Mouse (Mus musculus): Measurements from ENCODE around the gene Tmub2. TPM values are rescaled to one million over a fixed set of nuclear protein-coding genes. Genes with fewer than 3 reads are reported as not detected.
"Not testable (repeated sequence)": the region's sequence is repeated elsewhere in the genome, so short reads cannot be mapped to it uniquely, and the experiment has no call there.

The Tmub2 gene
- polyA plus RNA-seq, 1 experiment from 2014 or later = 78.5 TPM

DNA sequence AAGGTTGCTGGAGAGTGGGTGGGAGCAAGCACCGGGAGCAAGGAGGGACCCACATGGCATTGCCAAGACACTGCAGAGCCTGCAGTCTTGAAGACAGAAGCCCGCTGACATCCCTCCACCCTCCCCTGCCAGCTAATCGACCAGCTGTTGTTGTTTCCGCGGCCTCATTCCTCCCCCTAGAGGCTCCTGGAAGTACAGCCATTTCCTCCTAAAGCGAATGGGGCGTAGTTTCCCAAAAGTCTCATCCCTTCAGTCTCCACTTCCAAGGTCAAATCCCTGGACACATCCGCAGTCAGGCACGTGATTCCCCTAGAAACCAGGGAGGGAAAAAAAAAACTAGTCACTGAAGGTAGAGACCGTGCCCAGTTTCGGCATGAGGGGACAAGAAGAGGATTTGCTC lies 17.3 kb upstream of the Tmub2 start:
- H3K4me3 ChIP-seq (ENCODE audit: low read depth, low read length) = no peak overlapping the region
- peak; percentile 64; the same call in 1 of the 2 replicates for ATAC-seq
- H3K9me3 ChIP-seq (replicated peaks; ENCODE audit: control insufficient read depth, low read length, poor library complexity, severe bottlenecking) = no peaks in the 10 kb centered on the region
- no peak overlapping the region for H3K27ac ChIP-seq (ENCODE audit: low read length)
- 7% methylated on average over 11 of the region's 11 CpGs for WGBS
- peak overlapping the region; percentile 25; the same call in 1 of the 2 replicates for H3K4me2 ChIP-seq (ENCODE audit: low read length)
- H3K36me3 ChIP-seq (ENCODE audit: control insufficient read depth, insufficient read depth, low read length) = no peaks in the 10 kb centered on the region
- H3K4me1 ChIP-seq (ENCODE audit: control insufficient read depth, insufficient read depth, low read length) = no peaks in the 10 kb centered on the region
- H3K27me3 ChIP-seq (ENCODE audit: control insufficient read depth, insufficient read depth, low read depth, low read length) = no peaks in the 10 kb centered on the region; the same call in 1 of the 2 replicates
- H3K9ac ChIP-seq (ENCODE audit: low read depth, low read length) = peak overlapping the region; percentile 53

DNA sequence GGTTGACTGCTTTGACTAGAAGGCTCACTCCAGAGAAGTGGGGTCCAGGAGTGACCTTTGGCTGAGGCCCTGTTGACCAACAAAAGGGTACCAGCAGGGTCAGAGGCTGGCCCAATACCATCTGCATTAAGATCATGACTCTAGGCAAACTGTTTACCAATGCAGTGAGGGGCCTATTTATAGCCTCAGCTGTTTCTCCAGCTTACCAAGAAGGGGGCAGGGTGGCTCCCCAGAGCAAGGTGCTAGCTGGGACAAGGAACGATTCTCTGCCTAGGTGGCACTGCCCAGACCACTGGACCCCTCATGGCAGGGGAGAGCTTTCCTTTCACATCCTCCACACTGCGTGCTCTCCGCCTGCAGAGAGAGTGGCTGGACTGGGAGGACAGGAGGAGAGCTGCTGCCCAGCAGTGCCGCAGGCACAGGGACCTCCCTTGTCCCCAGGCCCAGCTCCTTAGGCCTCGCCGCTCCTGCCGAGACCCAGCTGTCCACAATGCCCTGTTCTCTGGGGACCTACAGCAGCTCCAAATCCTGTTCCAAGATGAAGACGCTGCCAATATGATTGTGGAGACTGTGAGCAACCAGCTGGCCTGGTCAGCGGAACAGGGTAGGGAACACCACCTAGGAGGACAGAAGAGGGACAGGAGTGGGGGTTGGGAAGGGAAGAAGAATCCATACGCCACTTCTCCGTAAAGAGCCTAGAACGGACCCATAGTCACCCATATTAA lies 16.0 kb upstream of the Tmub2 start, which contains the start of gene Asb16:
Gene Asb16 (plus strand): TSS at position 224 of the 725 bp plus-strand sequence.
- 81% methylated on average over 12 of the region's 12 CpGs for WGBS
- Histone ChIP-seq H3K27me3 (ENCODE audit: control insufficient read depth, insufficient read depth, low read depth, low read length) (no peaks in the 10 kb centered on the region; the same call in 1 of the 2 replicates), H3K27ac (ENCODE audit: low read length) (no peak within 1 kb of the TSS), H3K4me3 (ENCODE audit: low read depth, low read length) (no peak within 1 kb of the TSS), H3K9ac (ENCODE audit: low read depth, low read length) (no peak within 1 kb of the TSS), H3K4me2 (ENCODE audit: low read length) (no peak within 1 kb of the TSS; the same call in 1 of the 2 replicates), H3K36me3 (ENCODE audit: control insufficient read depth, insufficient read depth, low read length) (no peaks in the 10 kb centered on the region), H3K4me1 (ENCODE audit: control insufficient read depth, insufficient read depth, low read length) (no peaks in the 10 kb centered on the region), H3K9me3 (replicated peaks; ENCODE audit: control insufficient read depth, low read length, poor library complexity, severe bottlenecking) (no peaks in the 10 kb centered on the region)
- ATAC-seq = no peak

DNA sequence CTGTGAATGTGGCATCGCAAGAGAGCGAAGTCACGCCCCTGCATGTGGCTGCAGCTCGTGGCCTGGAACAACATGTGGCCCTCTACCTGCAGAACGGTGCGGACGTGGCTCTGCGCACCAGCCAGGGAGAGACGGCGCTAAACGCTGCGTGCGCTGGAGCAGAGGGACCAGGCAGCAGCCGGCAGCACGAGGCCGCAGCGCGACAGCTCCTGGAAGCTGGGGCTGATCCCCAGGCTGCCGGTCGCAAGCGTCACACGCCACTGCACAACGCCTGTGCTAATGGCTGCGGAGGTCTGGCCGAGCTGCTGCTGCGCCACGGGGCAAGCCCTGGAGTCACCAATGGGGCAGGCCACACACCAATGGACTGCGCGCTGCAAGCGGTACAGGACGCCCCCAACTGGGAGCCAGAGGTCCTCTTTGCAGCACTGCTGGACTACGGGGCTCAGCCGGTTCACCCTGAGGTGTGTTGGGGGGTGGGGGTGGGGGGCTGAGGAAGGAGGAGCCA lies 8.3 kb upstream of the Tmub2 start:
- peak; percentile 82 for ATAC-seq
- Histone ChIP-seq H3K27ac (ENCODE audit: low read length) (peak overlapping the region; percentile 47; the same call in 1 of the 2 replicates), H3K9ac (ENCODE audit: low read depth, low read length) (peak overlapping the region; percentile 71), H3K36me3 (ENCODE audit: control insufficient read depth, insufficient read depth, low read length) (no peaks in the 10 kb centered on the region), H3K4me1 (ENCODE audit: control insufficient read depth, insufficient read depth, low read length) (peaks cover 8% of the 10 kb centered on the region; the same call in 1 of the 2 replicates), H3K4me2 (ENCODE audit: low read length) (peak overlapping the region; percentile 87), H3K9me3 (replicated peaks; ENCODE audit: control insufficient read depth, low read length, poor library complexity, severe bottlenecking) (no peaks in the 10 kb centered on the region), H3K4me3 (ENCODE audit: low read depth, low read length) (peak overlapping the region; percentile 41), H3K27me3 (ENCODE audit: control insufficient read depth, insufficient read depth, low read depth, low read length) (no peaks in the 10 kb centered on the region)
- under 1% methylated on average over 33 of the region's 33 CpGs for WGBS

DNA sequence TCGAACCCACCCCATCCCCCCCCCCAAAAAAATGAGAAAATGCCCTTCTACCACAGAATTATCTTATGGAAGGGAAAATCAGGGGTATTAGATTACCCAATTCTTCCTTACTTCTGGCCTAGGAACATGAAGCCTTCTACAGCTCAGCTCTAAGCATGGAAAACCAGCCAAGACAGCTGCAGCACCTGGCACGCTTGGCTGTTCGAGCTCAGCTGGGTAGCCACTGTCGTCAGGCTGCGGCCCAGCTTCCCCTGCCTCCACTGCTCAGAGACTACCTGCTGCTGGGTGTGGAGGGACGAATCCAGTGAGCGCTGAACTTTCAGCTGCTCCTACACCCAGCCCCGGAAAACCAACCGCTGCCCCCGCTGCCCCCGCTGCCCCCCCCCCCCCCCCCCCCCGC lies 7.0 kb upstream of the Tmub2 start:
- no peak for ATAC-seq
- Histone ChIP-seq H3K9ac (ENCODE audit: low read depth, low read length) (no peak overlapping the region), H3K36me3 (ENCODE audit: control insufficient read depth, insufficient read depth, low read length) (no peaks in the 10 kb centered on the region), H3K27me3 (ENCODE audit: control insufficient read depth, insufficient read depth, low read depth, low read length) (no peaks in the 10 kb centered on the region), H3K27ac (ENCODE audit: low read length) (no peak overlapping the region), H3K9me3 (replicated peaks; ENCODE audit: control insufficient read depth, low read length, poor library complexity, severe bottlenecking) (no peaks in the 10 kb centered on the region), H3K4me3 (ENCODE audit: low read depth, low read length) (no peak overlapping the region), H3K4me1 (ENCODE audit: control insufficient read depth, insufficient read depth, low read length) (peaks cover 8% of the 10 kb centered on the region; the same call in 1 of the 2 replicates), H3K4me2 (ENCODE audit: low read length) (no peak overlapping the region)
- WGBS = 40% methylated on average over 10 of the region's 12 CpGs

GRCm38 (mm10) chr11:102279595-102279994 lies 5.1 kb upstream of the Tmub2 start:
- no peak for ATAC-seq
- Histone ChIP-seq H3K27me3 (ENCODE audit: control insufficient read depth, insufficient read depth, low read depth, low read length) (no peaks in the 10 kb centered on the region), H3K36me3 (ENCODE audit: control insufficient read depth, insufficient read depth, low read length) (no peaks in the 10 kb centered on the region), H3K4me2 (ENCODE audit: low read length) (no peak overlapping the region), H3K27ac (ENCODE audit: low read length) (no peak overlapping the region), H3K4me3 (ENCODE audit: low read depth, low read length) (no peak overlapping the region), H3K9ac (ENCODE audit: low read depth, low read length) (no peak overlapping the region), H3K4me1 (ENCODE audit: control insufficient read depth, insufficient read depth, low read length) (peaks cover 8% of the 10 kb centered on the region; the same call in 1 of the 2 replicates), H3K9me3 (replicated peaks; ENCODE audit: control insufficient read depth, low read length, poor library complexity, severe bottlenecking) (no peaks in the 10 kb centered on the region)
- WGBS = 96% methylated on average over 3 of the region's 3 CpGs

- H3K27me3 ChIP-seq (ENCODE audit: control insufficient read depth, insufficient read depth, low read depth, low read length); H3K4me2 ChIP-seq (ENCODE audit: low read length); H3K9ac ChIP-seq (ENCODE audit: low read depth, low read length); H3K9me3 ChIP-seq (replicated peaks; ENCODE audit: control insufficient read depth, low read length, poor library complexity, severe bottlenecking); H3K36me3 ChIP-seq (ENCODE audit: control insufficient read depth, insufficient read depth, low read length); H3K4me1 ChIP-seq (ENCODE audit: control insufficient read depth, insufficient read depth, low read length); H3K4me3 ChIP-seq (ENCODE audit: low read depth, low read length); ATAC-seq; H3K27ac ChIP-seq (ENCODE audit: low read length): not testable (repeated sequence)
- 74% methylated on average over 6 of the region's 6 CpGs for WGBS
Observed at GRCm38 (mm10) chr11:102280267-102280666, 4.5 kb upstream of the Tmub2 start.

DNA sequence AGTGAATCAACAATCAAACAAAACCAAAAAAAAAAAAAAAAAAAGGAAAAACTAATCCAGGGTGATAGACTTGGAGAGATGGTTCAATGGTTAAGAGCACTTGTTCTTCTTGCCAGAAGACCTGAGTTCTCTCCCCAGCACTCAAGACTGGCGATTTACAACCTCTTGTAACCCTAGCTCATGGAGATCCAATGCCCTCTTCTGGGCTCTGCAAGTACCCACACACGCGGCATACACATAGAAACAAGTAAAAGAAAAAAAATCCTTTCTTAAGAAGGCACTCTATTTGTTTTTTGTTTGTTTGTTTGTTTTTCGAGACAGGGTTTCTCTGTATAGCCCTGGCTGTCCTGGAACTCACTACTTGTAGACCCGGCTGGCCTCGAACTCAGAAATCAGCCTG lies 809 bp upstream of the Tmub2 start:
- Histone ChIP-seq H3K4me2 (ENCODE audit: low read length) (peak overlapping the region; percentile 51), H3K4me3 (ENCODE audit: low read depth, low read length) (peak overlapping the region; percentile 60; the same call in 1 of the 2 replicates), H3K27me3 (ENCODE audit: control insufficient read depth, insufficient read depth, low read depth, low read length) (no peaks in the 10 kb centered on the region), H3K9me3 (replicated peaks; ENCODE audit: control insufficient read depth, low read length, poor library complexity, severe bottlenecking) (no peaks in the 10 kb centered on the region), H3K4me1 (ENCODE audit: control insufficient read depth, insufficient read depth, low read length) (peaks cover 14% of the 10 kb centered on the region), H3K9ac (ENCODE audit: low read depth, low read length) (no peak overlapping the region), H3K27ac (ENCODE audit: low read length) (peak overlapping the region; percentile 80), H3K36me3 (ENCODE audit: control insufficient read depth, insufficient read depth, low read length) (peaks cover 3% of the 10 kb centered on the region; the same call in 1 of the 2 replicates)
- no peak for ATAC-seq
- 87% methylated on average over 6 of the region's 6 CpGs for WGBS

DNA sequence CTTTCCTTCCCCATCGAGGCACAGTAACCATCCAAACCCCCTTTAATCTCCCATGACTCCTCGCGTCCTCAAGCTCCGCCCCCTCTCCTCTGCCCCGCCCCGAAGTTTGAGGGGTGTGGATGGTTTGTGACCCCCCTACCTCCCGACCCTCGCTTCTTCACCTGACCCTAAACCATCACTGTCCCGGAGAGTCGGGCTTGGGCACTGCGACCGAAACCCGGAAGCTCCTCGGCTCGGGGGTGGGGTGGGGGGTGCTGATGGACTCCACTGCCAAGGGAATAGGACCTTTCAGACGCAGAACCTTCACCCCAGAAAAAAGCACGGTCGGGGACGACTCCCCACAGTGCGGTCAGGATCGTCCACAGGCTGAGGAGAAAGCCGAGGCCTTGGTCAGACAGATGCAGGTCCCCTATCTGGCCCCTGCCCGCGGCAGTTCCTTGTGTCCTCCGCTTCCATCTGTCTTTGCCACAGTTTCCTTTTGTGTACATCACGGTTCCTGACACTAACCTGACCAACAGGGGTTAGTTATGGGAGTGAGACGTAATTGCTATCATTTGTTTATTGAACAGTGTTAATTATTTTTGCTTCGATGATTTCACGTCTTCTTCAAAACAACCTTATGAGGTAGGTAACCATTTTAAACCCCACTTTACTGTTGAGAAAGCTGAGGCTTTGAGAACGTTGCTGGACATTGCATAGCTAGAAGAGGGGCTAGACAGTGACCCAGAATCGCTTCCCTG lies 534 bp downstream of the Tmub2 start:
- H3K27me3 ChIP-seq (ENCODE audit: control insufficient read depth, insufficient read depth, low read depth, low read length) = no peaks in the 10 kb centered on the region
- peak overlapping the region; percentile 80 for H3K27ac ChIP-seq (ENCODE audit: low read length)
- 4% methylated on average over 31 of the region's 31 CpGs for WGBS
- peak overlapping the region; percentile 86 for H3K9ac ChIP-seq (ENCODE audit: low read depth, low read length)
- peak overlapping the region; percentile 60 for H3K4me3 ChIP-seq (ENCODE audit: low read depth, low read length)
- ATAC-seq = peak; percentile 68
- peak overlapping the region; percentile 86 for H3K4me2 ChIP-seq (ENCODE audit: low read length)
- peaks cover 3% of the 10 kb centered on the region; the same call in 1 of the 2 replicates for H3K36me3 ChIP-seq (ENCODE audit: control insufficient read depth, insufficient read depth, low read length)
- H3K9me3 ChIP-seq (replicated peaks; ENCODE audit: control insufficient read depth, low read length, poor library complexity, severe bottlenecking) = no peaks in the 10 kb centered on the region
- H3K4me1 ChIP-seq (ENCODE audit: control insufficient read depth, insufficient read depth, low read length) = peaks cover 14% of the 10 kb centered on the region

Data from midbrain, embryonic 16.5 days (tissue).